Mouse (Mus musculus): Measurements from ENCODE around the gene Il12a.

- TF ChIP-seq MAX (IDR thresholded peaks at IDR 0.05; ENCODE audit: low read depth) (no peak), POLR2A (IDR thresholded peaks at IDR 0.05; ENCODE audit: insufficient read length, low read depth) (no peak), TCF12 (IDR thresholded peaks at IDR 0.05; ENCODE audit: insufficient read depth, poor library complexity, severe bottlenecking) (no peak)
These were observed 795 bp downstream of the Il12a start for GRCm38 (mm10) chr3:68691100-68691778.
